Mouse (Mus musculus) intestine, embryonic 16.5 days (tissue): ENCODE results near the gene Wdr27. TPM values are rescaled to one million over a fixed set of nuclear protein-coding genes. Genes with fewer than 3 reads are reported as not detected.

Experiments used
- ATAC-seq: fragments of 200-750 bp; cut with Nextera tagmentation; 2 replicates; pipeline ENCODE4 v1.8.0; 2017; ENCODE audit warnings: moderate TSS enrichment, moderate library complexity
- H3K27ac ChIP-seq: fragments of 300-500 bp; sonication (generic); 2 replicates; pipeline ENCODE4 v1.5.1; 2014; ENCODE audit warnings: mild to moderate bottlenecking, low read length
- H3K27me3 ChIP-seq: fragments of 300-500 bp; sonication (generic); replicated peaks from 2 replicates; pipeline ENCODE4 v1.6.1; 2014; ENCODE audit warnings: low read length, control low read depth, mixed read lengths; ENCODE audit not compliant: control insufficient read depth, insufficient read depth
- H3K36me3 ChIP-seq: fragments of 300-500 bp; sonication (generic); 2 replicates; pipeline ENCODE4 v1.6.1; 2014; ENCODE audit warnings: low read length, control low read depth; ENCODE audit not compliant: control insufficient read depth, insufficient read depth
- H3K4me1 ChIP-seq: fragments of 300-500 bp; sonication (generic); 2 replicates; pipeline ENCODE4 v1.6.1; 2014; ENCODE audit warnings: low read length, control low read depth, mixed read lengths; ENCODE audit not compliant: control insufficient read depth, insufficient read depth
- H3K4me2 ChIP-seq: fragments of 300-500 bp; sonication (generic); 2 replicates; pipeline ENCODE4 v1.6.1; 2014; ENCODE audit warnings: low read depth, low read length, control low read depth
- H3K4me3 ChIP-seq: fragments of 300-500 bp; sonication (generic); 2 replicates; pipeline ENCODE4 v1.5.1; 2014; ENCODE audit warnings: mild to moderate bottlenecking, low read length
- H3K9ac ChIP-seq: fragments of 300-500 bp; sonication (generic); 2 replicates; pipeline ENCODE4 v1.6.1; 2014; ENCODE audit warnings: low read depth, low read length
- H3K9me3 ChIP-seq: fragments of 300-500 bp; sonication (generic); 2 replicates; pipeline ENCODE4 v1.6.1; 2016; ENCODE audit warnings: low read length, control low read depth; ENCODE audit not compliant: control insufficient read depth
- WGBS: fragments of 180-500 bp; shearing (Covaris S2); extraction: QIAGEN DNeasy Blood & Tissue Kit; methylation state at CpG from one replicate; pipeline ENCODE4 v1.1.7; 2014; 5-methylcytosine and 5-hydroxymethylcytosine counted together
- polyA plus RNA-seq: library from polyadenylated mRNA; unstranded; fragments of >200 nt; fragmentation: Nextera tagmentation; extraction: Ambion mirVana; gene quantifications from 2 replicates; pipeline ENCODE4 v1.2.1, GENCODE M21; 2015

The Wdr27 gene
- polyA plus RNA-seq, 1 experiment from 2014 or later = 5.0 TPM

- H3K27ac ChIP-seq = no peak overlapping the region
- 70% methylated on average over 2 of the region's 2 CpGs for WGBS
- H3K4me1 ChIP-seq = no peaks in the 10 kb centered on the region
- no peaks in the 10 kb centered on the region for H3K27me3 ChIP-seq
- no peaks in the 10 kb centered on the region for H3K9me3 ChIP-seq
- H3K4me2 ChIP-seq = no peak overlapping the region
- H3K4me3 ChIP-seq = no peak overlapping the region
- H3K9ac ChIP-seq = no peak overlapping the region
- ATAC-seq = no peak
- no peaks in the 10 kb centered on the region for H3K36me3 ChIP-seq
Measured at GRCm38 (mm10) chr17:14874656-14875204, 68.2 kb downstream of the Wdr27 start.

GRCm38 (mm10) chr17:14860220-14860619 is 82.7 kb downstream of the Wdr27 start:
- Histone ChIP-seq H3K4me1 (no peaks in the 10 kb centered on the region), H3K27ac (no peak overlapping the region), H3K9ac (no peak overlapping the region), H3K4me2 (no peak overlapping the region), H3K36me3 (no peaks in the 10 kb centered on the region), H3K4me3 (no peak overlapping the region), H3K27me3 (no peaks in the 10 kb centered on the region), H3K9me3 (no peaks in the 10 kb centered on the region)
- no peak for ATAC-seq
- WGBS = 73% methylated on average over 1 of the region's 1 CpGs

DNA sequence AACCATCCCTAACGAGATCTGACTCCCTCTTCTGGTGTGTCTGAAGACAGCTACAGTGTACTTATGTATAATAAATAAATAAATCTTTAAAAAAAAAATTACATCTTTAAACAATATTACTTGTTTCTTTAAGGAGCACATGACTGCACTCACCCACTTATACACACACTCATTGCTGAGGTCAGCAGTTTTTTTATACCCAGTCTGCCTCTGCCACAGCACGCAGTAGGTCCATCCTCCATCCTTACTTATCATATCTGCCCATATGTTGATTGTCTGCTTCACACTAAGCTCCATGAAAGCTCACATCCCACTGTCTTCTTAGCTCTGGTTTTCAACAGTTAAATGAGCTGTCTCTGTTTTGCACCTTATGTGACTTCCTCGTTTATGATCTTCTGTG is 95.2 kb downstream of the Wdr27 start:
- no peaks in the 10 kb centered on the region for H3K36me3 ChIP-seq
- H3K27ac ChIP-seq = no peak overlapping the region
- 72% methylated on average over 2 of the region's 3 CpGs for WGBS
- H3K9ac ChIP-seq = no peak overlapping the region
- H3K4me1 ChIP-seq = no peaks in the 10 kb centered on the region
- no peak for ATAC-seq
- H3K4me2 ChIP-seq = no peak overlapping the region
- no peaks in the 10 kb centered on the region for H3K27me3 ChIP-seq
- no peaks in the 10 kb centered on the region for H3K9me3 ChIP-seq
- no peak overlapping the region for H3K4me3 ChIP-seq

- H3K27ac ChIP-seq = no peak overlapping the region
- H3K9me3 ChIP-seq = no peaks in the 10 kb centered on the region
- H3K4me2 ChIP-seq = no peak overlapping the region
- no peaks in the 10 kb centered on the region for H3K4me1 ChIP-seq
- H3K9ac ChIP-seq = no peak overlapping the region
- H3K36me3 ChIP-seq = no peaks in the 10 kb centered on the region
- no peaks in the 10 kb centered on the region for H3K27me3 ChIP-seq
- 38% methylated on average over 5 of the region's 5 CpGs for WGBS
- peak; percentile 66 for ATAC-seq
- H3K4me3 ChIP-seq = no peak overlapping the region
Measured at GRCm38 (mm10) chr17:14846880-14847279, 96.1 kb downstream of the Wdr27 start.

- Histone ChIP-seq H3K4me1 (no peaks in the 10 kb centered on the region), H3K27me3 (no peaks in the 10 kb centered on the region), H3K4me2 (no peak overlapping the region), H3K27ac (no peak overlapping the region), H3K4me3 (no peak overlapping the region), H3K36me3 (no peaks in the 10 kb centered on the region), H3K9ac (no peak overlapping the region), H3K9me3 (no peaks in the 10 kb centered on the region)
- 65% methylated on average over 6 of the region's 6 CpGs for WGBS
- ATAC-seq = no peak
Measured at GRCm38 (mm10) chr17:14826715-14827295, 116.2 kb downstream of the Wdr27 start.

DNA sequence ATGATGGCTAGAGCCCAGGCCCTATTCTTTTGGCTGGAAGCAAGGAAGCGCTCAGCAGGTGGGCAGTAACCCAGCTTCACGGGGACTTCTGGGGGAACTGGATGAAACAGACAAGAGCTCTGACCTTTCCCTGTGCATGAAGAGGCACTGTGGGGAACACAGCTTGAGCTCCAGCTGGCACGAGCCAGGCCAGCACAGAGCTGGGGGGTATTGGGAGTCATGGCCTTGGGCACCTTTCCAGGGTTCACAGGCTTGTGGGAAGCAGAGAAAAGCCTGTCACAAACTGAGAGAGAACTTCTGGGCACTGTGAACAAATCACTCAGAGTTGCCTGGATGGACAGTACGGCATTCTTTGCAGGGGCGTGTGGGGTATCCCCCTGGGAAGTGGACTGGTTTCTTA is 118.0 kb downstream of the Wdr27 start:
- no peak overlapping the region for H3K9ac ChIP-seq
- no peak for ATAC-seq
- H3K27ac ChIP-seq = no peak overlapping the region
- H3K36me3 ChIP-seq = no peaks in the 10 kb centered on the region
- H3K4me2 ChIP-seq = no peak overlapping the region
- H3K4me1 ChIP-seq = no peaks in the 10 kb centered on the region
- no peaks in the 10 kb centered on the region for H3K9me3 ChIP-seq
- no peak overlapping the region for H3K4me3 ChIP-seq
- 69% methylated on average over 5 of the region's 5 CpGs for WGBS
- H3K27me3 ChIP-seq = no peaks in the 10 kb centered on the region

DNA sequence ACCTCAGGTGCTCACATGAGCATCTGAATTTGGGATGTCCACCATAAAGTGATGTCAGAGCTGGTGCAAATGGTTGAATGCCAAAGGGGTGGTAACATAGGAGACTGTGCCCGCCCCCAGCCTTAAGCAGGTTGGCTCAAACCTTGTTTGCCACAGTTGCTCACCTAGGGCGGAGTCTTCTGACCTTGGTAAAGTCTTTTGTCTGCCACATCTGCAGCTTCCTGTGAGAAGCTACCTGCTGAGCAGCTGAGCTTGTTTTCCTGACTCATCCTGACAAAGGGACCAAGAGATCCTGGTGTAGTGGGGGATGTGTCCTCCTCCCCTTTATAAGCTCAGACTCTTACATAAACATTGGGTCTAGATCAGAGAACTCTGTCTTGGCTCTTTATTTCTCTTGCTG is 125.0 kb downstream of the Wdr27 start:
- 67% methylated on average over 2 of the region's 2 CpGs for WGBS
- Histone ChIP-seq H3K4me1 (no peaks in the 10 kb centered on the region), H3K27ac (no peak overlapping the region), H3K4me2 (no peak overlapping the region), H3K27me3 (no peaks in the 10 kb centered on the region), H3K36me3 (no peaks in the 10 kb centered on the region), H3K9me3 (no peaks in the 10 kb centered on the region), H3K9ac (no peak overlapping the region), H3K4me3 (no peak overlapping the region)
- ATAC-seq = no peak

DNA sequence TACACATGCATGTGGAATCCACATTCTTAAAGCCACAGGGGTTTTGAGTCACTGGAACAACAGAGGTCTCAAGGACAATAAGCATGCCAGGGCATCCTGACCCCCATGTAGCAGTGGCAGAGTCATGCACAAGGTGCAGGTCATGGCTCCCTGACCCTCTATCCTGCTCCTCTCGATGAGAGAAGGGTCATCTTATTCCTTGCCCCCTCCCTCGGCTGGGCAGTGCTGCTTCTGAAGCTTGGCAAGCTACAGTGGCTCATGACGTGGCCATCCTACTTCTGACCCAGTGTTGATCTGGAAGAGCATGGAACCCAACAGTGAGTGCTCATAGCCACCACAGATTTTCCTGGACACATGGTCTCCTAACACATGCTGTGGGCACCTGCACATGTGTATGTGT is 126.9 kb downstream of the Wdr27 start:
- H3K27me3 ChIP-seq = no peaks in the 10 kb centered on the region
- no peak overlapping the region for H3K27ac ChIP-seq
- no peak overlapping the region for H3K9ac ChIP-seq
- H3K4me3 ChIP-seq = no peak overlapping the region
- no peak overlapping the region for H3K4me2 ChIP-seq
- no peaks in the 10 kb centered on the region for H3K36me3 ChIP-seq
- no peaks in the 10 kb centered on the region for H3K9me3 ChIP-seq
- WGBS = 85% methylated on average over 3 of the region's 3 CpGs
- no peaks in the 10 kb centered on the region for H3K4me1 ChIP-seq
- no peak for ATAC-seq

DNA sequence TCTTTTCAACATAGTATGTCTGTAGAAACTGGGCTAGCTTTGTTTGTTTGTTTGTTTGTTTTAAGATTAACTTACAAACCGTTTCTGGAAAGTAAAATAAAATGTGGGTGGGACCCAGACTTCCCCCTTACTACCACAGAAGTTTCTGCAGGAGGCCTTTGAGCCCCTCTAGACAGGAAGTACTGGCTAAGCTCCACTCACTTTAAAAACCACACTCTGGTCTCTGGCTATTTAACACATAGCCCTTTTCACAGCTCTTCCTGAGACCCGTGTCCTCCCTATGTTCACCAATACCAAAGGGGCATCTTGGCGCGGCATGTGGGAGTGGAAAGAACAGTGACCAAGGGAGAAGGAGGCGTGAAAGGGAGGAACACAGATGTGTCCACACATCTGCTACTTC is 127.7 kb downstream of the Wdr27 start:
- no peak for ATAC-seq
- Histone ChIP-seq H3K9ac (no peak overlapping the region), H3K4me1 (no peaks in the 10 kb centered on the region), H3K4me2 (no peak overlapping the region), H3K9me3 (no peaks in the 10 kb centered on the region), H3K27ac (no peak overlapping the region), H3K27me3 (no peaks in the 10 kb centered on the region), H3K4me3 (no peak overlapping the region), H3K36me3 (no peaks in the 10 kb centered on the region)
- 76% methylated on average over 5 of the region's 5 CpGs for WGBS

DNA sequence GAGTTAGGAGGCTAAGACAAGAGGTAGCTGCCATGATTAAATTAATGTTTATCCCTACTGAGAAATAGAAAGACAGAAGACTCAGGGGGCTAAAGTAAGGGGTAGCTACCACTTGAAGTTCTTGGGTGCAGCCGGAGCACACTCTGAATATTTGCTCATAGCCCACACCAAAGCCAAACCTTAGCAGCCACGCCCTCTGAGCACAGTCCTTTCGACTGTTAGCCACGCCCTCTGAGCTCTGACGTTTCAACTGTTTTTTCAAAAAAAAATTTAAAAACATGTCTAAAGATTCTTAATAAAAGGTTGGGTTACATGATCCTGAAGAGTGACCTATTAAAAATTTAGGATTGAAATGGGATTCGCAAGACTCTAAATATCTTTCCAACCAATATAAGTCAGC is 130.3 kb downstream of the Wdr27 start:
- Histone ChIP-seq H3K27ac (no peak overlapping the region), H3K9ac (no peak overlapping the region), H3K4me3 (no peak overlapping the region), H3K4me1 (no peaks in the 10 kb centered on the region), H3K27me3 (no peaks in the 10 kb centered on the region), H3K36me3 (no peaks in the 10 kb centered on the region), H3K9me3 (no peaks in the 10 kb centered on the region), H3K4me2 (no peak overlapping the region)
- ATAC-seq = no peak
- WGBS = 73% methylated on average over 6 of the region's 6 CpGs
